Mouse (Mus musculus): ENCODE results near the gene Ppp4r2.

Ppp4r2 gene

DNA sequence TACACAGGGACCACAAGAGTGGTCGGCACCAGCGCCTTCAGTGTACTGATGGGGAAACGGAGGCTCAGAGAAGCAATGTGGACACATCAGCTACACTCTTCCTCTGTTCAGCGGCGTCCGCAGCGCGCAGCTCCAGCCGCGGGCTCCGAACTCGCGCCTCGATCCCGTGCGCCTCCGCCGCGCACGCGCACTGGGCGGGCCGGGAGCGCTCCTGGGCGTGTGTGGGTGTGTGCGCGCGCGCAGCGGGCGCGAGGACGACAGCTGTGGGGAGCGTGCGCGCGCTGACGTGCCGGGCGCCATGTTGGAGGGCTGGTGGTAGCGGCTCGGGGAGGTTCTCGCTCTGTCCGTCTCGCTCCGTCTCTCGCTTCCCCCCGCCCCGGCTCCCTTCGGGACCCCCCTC lies at the start of gene Ppp4r2:
Gene Ppp4r2, plus strand, starts transcription at position 268 of the 400 bp plus-strand sequence.
- peak; percentile 70 to 82 for DNase-seq (ENCODE audit: low read depth in 1 of 2, low spot score in 2 of 2)

GRCm38 (mm10) chr6:100787726-100788125 lies 45.7 kb upstream of the Ppp4r2 start:
- no peak for DNase-seq (ENCODE audit: low read depth in 1 of 2, low spot score in 2 of 2)

DNA sequence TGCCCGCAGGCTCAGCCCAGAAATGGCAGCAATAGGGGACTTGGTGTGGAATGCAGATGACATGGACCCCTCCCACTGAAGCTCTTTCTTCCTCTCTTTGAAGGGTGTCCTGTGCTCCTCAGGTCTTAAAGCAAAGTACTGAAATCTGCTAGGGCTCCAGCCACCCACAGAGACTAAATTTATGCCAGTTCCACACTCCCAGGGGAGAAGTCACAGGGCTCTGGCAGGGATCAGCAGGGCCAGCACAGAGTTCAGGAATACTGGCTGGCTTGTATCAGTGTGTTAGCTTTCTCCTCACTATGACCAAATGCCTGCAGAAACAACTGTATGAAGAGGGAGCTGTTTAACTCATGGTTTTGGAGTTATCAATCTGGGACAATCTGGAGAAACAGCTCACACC lies 44.3 kb upstream of the Ppp4r2 start:
- DNase-seq (ENCODE audit: low read depth in 1 of 2, low spot score in 2 of 2), result no peak

DNA sequence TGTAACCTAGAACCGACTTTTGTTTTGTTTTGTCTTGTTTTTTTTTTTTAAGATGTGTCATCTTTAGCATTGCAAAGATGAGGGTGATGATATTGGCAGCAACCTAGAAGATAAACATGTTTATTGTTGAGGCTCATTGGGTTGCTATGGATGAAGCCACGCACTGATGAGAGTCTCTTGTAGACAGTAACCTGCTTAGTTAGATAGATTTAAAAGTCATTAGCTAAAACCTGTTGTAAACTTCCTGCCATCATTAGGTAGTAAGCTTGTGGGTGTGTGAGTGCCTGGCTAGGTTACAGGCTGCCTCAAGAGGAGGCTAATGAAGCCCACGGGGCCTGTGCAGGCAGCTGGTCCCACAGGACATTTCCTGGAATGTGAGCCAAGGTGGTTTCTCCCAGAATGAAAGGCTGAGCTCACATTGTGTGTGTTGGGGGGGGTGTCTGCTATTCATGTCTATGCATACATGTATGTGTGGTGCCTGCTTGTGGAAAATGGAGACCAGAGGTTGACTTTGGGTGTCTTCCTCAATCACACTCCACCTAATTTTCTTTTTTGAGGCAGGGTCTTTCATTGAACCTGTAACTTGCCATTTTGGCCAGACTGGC lies 41.3 kb upstream of the Ppp4r2 start:
- DNase-seq (ENCODE audit: low read depth in 1 of 2, low spot score in 2 of 2), result no peak

GRCm38 (mm10) chr6:100792973-100793769 lies 40.3 kb upstream of the Ppp4r2 start:
- DNase-seq (ENCODE audit: low read depth in 1 of 2, low spot score in 2 of 2), result no peak

DNA sequence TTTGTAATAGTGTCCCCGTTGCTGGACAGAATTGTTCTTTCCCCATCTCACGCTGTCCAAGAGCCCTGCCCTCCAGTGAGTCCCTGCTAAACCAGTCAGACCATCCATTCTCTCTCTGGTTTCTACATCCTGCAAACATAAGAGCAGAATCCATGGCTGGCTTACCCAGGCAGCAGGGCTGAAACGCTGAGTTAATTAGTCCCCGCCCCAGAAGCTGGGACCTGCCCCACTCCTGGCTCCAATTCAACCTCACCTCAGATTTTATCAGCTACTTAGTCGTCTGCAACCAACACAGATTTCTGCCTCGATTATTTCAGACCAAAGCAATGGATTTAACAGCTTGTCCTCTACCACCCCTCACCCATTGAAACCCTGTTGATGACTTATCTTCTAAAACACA lies 37.6 kb upstream of the Ppp4r2 start:
- DNase-seq (ENCODE audit: low read depth in 1 of 2, low spot score in 2 of 2), result no peak

- DNase-seq (ENCODE audit: low read depth in 1 of 2, low spot score in 2 of 2), result no peak
Observed at GRCm38 (mm10) chr6:100799290-100799689, 34.1 kb upstream of the Ppp4r2 start.

- no peak for DNase-seq (ENCODE audit: low read depth in 1 of 2, low spot score in 2 of 2)
Observed at GRCm38 (mm10) chr6:100799766-100800165, 33.7 kb upstream of the Ppp4r2 start.

- peak; percentile 52 to 72 for DNase-seq (ENCODE audit: low read depth in 1 of 2, low spot score in 2 of 2)
Observed at GRCm38 (mm10) chr6:100800497-100800955, 32.9 kb upstream of the Ppp4r2 start.

DNA sequence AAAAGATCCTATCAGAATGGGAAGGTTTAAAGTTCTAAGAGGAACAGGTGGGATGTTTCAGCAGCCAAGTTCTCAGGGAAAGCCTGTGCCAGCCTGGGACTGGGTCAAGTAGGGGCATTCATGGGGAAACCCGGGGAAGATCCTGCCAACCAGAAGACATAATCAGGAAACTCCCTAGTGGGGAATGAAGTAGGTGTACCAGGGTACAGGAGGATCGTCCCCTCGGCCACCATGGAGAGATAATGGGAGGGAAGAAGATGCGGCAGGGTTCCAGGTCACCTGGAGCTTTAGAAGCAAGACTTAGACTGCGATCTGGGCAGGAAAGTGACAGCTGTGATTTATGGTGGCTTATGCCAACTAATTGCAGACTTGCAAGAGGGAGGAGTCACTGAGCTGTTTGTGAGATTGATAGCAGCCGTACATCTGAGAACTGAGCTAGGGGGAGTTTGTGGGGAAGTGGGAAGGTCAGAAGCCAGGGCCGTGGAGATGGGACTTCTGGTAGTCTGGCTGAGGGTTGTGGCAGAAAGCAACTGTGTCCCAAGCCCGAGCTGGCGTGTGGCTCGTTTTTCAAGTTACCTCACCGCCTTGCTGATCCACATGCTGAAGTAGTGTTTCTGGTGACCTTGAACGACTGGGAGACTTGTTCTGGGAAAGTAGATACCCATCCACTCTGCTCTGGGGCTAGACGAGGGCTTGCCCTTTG lies 30.9 kb upstream of the Ppp4r2 start:
- no peak for DNase-seq (ENCODE audit: low read depth in 1 of 2, low spot score in 2 of 2)

DNA sequence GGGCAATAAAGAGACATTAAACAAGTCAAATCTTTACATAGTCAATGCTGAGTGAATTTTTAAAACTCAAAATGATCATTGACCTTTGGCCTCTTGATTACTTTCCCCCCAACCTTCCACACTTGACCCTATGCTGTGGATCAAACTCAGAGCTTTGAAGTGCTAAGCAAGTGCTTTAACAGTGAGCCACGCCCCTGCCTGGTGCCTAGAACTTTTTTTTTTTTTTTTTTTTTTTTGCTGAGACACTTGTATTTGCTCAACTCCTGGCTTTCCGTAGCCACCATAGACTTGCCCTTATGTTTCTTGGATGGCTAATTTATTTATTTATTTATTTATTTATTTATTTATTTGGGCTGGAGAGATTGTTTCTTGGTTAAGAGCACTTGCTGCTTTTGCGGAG lies 30.2 kb upstream of the Ppp4r2 start:
- no peak for DNase-seq (ENCODE audit: low read depth in 1 of 2, low spot score in 2 of 2)

- DNase-seq (ENCODE audit: low read depth in 1 of 2, low spot score in 2 of 2), result no peak
Observed at GRCm38 (mm10) chr6:100807187-100807586, 26.2 kb upstream of the Ppp4r2 start.

- no peak for DNase-seq (ENCODE audit: low read depth in 1 of 2, low spot score in 2 of 2)
Observed at GRCm38 (mm10) chr6:100807746-100808145, 25.7 kb upstream of the Ppp4r2 start.

DNA sequence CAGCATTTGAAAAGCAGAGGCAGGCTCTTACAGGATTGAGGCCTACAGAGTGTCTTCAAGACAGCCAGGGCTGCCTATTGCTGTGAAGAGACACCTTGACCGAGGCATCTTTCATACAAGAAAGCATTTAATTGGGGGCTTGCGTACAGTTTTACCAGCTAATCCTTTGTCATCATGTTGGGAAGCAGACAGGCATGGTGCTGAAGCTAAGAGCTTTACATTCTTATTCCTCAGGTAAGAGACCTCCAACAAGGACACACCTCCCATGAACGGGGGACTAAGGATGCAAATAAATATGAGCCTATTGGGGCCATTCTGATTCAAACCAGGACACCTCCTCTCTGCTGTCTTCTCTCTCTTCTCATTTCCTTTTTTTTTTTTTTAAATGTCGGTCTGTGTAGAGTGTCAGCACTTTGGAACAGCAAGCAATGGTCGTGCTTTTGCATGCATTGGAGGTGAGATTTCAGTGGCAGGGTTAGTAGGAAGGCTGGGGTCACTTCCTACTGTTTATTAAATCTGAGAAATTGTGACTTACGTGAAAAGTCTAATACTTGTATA lies 25.1 kb upstream of the Ppp4r2 start:
- no peak for DNase-seq (ENCODE audit: low read depth in 1 of 2, low spot score in 2 of 2)

GRCm38 (mm10) chr6:100810117-100810516 lies 23.3 kb upstream of the Ppp4r2 start:
- DNase-seq (ENCODE audit: low read depth in 1 of 2, low spot score in 2 of 2), result no peak

DNA sequence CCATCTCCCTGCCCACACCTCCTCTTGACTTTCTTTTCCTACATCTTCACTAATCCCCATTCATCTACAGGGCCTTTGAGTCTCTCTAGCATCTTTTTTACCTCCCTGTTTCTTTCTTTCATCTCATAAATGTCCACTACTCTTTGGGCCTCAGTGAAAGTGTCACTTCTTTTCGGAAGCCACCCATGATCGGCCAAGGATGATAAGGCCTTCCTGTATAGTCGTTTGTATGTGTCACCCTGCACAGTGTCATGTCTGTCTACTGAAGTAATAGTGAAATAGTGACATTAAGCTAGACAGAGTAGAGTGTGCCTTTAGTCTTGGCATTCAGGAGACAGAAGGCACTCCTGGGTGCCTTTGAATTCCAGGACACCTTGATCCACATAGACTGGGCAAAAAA lies 21.7 kb upstream of the Ppp4r2 start:
- DNase-seq (ENCODE audit: low read depth in 1 of 2, low spot score in 2 of 2), result no peak

- DNase-seq (ENCODE audit: low read depth in 1 of 2, low spot score in 2 of 2), result no peak
Observed at GRCm38 (mm10) chr6:100821367-100821766, 12.1 kb upstream of the Ppp4r2 start.

DNA sequence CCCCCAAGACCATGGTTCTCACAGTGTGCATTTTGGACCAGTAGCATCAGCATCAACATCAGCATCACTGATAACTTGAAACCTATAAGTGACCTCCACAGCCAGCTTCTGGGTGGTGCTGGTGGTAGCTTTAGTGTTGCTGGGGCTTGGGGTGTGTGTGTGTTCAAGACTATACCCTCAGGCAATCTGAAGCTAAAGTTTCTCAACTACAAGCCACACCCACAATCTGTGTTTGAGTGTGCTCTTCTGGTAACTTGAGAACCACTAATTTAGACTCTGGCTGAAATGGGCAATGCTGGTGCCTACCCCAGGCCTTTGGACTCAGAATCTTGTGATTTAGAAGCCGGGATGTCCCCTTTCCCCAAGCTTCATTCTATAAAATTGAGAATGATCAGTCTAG lies 10.1 kb upstream of the Ppp4r2 start:
- DNase-seq (ENCODE audit: low read depth in 1 of 2, low spot score in 2 of 2), result no peak

GRCm38 (mm10) chr6:100824381-100824965 lies 8.9 kb upstream of the Ppp4r2 start:
- no peak for DNase-seq (ENCODE audit: low read depth in 1 of 2, low spot score in 2 of 2)

- no peak for DNase-seq (ENCODE audit: low read depth in 1 of 2, low spot score in 2 of 2)
Observed at GRCm38 (mm10) chr6:100826046-100826445, 7.4 kb upstream of the Ppp4r2 start.

- no peak for DNase-seq (ENCODE audit: low read depth in 1 of 2, low spot score in 2 of 2)
Observed at GRCm38 (mm10) chr6:100828565-100828964, 4.9 kb upstream of the Ppp4r2 start.

All from monocyte, adult 2 months (primary cell).